Mouse (Mus musculus) limb, embryonic 11.5 days (tissue): ENCODE measurements around the gene Fkbp10. TPM values are rescaled to one million over a fixed set of nuclear protein-coding genes. Genes with fewer than 3 reads are reported as not detected.
A peak's percentile ranks its signal among the peaks of the same experiment; 100 is the strongest.

Experiments
- ATAC-seq: fragments of 200-750 bp; cut with Nextera tagmentation; 2 replicates; pipeline ENCODE4 v1.8.0; 2017; ENCODE audit warnings: low read depth; ENCODE audit not compliant: insufficient number of reproducible peaks, low FRiP score, low TSS enrichment
- DNase-seq: peaks from one replicate; pipeline ENCODE4 v3.0.0-alpha.2; 2015; ENCODE audit warnings: low spot score
- H3K27ac ChIP-seq: fragments of 300-500 bp; sonication (generic); replicated peaks from 2 replicates; pipeline ENCODE4 v1.5.1; 2014; ENCODE audit warnings: low read depth, mild to moderate bottlenecking, low read length
- H3K27me3 ChIP-seq: fragments of 300-500 bp; sonication (generic); 2 replicates; pipeline ENCODE4 v1.6.1; 2014; ENCODE audit warnings: mild to moderate bottlenecking, low read length, mixed read lengths; ENCODE audit not compliant: control insufficient read depth, insufficient read depth
- H3K36me3 ChIP-seq: fragments of 300-500 bp; sonication (generic); 2 replicates; pipeline ENCODE4 v1.6.1; 2014; ENCODE audit warnings: mild to moderate bottlenecking, low read length, moderate library complexity, mixed read lengths; ENCODE audit not compliant: control insufficient read depth, insufficient read depth
- H3K4me1 ChIP-seq: fragments of 300-500 bp; sonication (generic); 2 replicates; pipeline ENCODE4 v1.6.1; 2014; ENCODE audit warnings: low read length, mixed read lengths; ENCODE audit not compliant: control insufficient read depth, insufficient read depth
- H3K4me2 ChIP-seq: fragments of 300-500 bp; sonication (generic); 2 replicates; pipeline ENCODE4 v1.6.1; 2014; ENCODE audit warnings: low read depth, mild to moderate bottlenecking, moderate library complexity; ENCODE audit not compliant: severe bottlenecking
- H3K4me3 ChIP-seq: fragments of 300-500 bp; sonication (generic); 2 replicates; pipeline ENCODE4 v1.5.1; 2014; ENCODE audit warnings: low read depth, low read length
- H3K9ac ChIP-seq: fragments of 300-500 bp; sonication (generic); 2 replicates; pipeline ENCODE4 v1.6.1; 2014; ENCODE audit warnings: mild to moderate bottlenecking, low read length
- H3K9me3 ChIP-seq: fragments of 300-500 bp; sonication (generic); 2 replicates; pipeline ENCODE4 v1.6.1; 2016; ENCODE audit warnings: low read length; ENCODE audit not compliant: control insufficient read depth
- WGBS: fragments of 180-500 bp; shearing (Covaris S2); extraction: QIAGEN DNeasy Blood & Tissue Kit; methylation state at CpG from one replicate; pipeline ENCODE4 v1.1.7; 2014; 5-methylcytosine and 5-hydroxymethylcytosine counted together
- polyA plus RNA-seq: library from polyadenylated mRNA; unstranded; fragments of >200 nt; fragmentation: Nextera tagmentation; extraction: Ambion mirVana; gene quantifications from 2 replicates; pipeline ENCODE4 v1.2.1, GENCODE M21; 2014

Gene Fkbp10
- polyA plus RNA-seq = 81.3 and 85.4 TPM in 2 replicates

- no peaks in the 10 kb centered on the region for H3K9me3 ChIP-seq
- under 1% methylated on average over 31 of the region's 31 CpGs for WGBS
- peak; percentile 63 for ATAC-seq
- peak within 1 kb of the TSS; percentile 72 for H3K4me3 ChIP-seq
- no peaks in the 10 kb centered on the region for H3K27me3 ChIP-seq
- peak within 1 kb of the TSS; percentile 90 for H3K27ac ChIP-seq
- peak within 1 kb of the TSS; percentile 85 for H3K9ac ChIP-seq
- peaks cover 24% of the 10 kb centered on the region for H3K4me1 ChIP-seq
- H3K4me2 ChIP-seq = peak within 1 kb of the TSS; percentile 90
- DNase-seq = peak; percentile 81
- H3K36me3 ChIP-seq = no peaks in the 10 kb centered on the region
Measured at GRCm38 (mm10) chr11:100414914-100415822, at the start of gene Fkbp10. TSS of gene Fkbp10 (plus strand) at chr11:100415697.

- H3K27me3 ChIP-seq = no peaks in the 10 kb centered on the region
- H3K36me3 ChIP-seq = peaks cover 3% of the 10 kb centered on the region; the same call in 1 of the 2 replicates
- H3K4me2 ChIP-seq = no peak overlapping the region
- no peak overlapping the region for H3K4me3 ChIP-seq
- H3K9ac ChIP-seq = no peak overlapping the region
- no peak for ATAC-seq
- no peak for DNase-seq
- no peaks in the 10 kb centered on the region for H3K9me3 ChIP-seq
- WGBS = 62% methylated on average over 7 of the region's 7 CpGs
- no peak overlapping the region for H3K27ac ChIP-seq
- H3K4me1 ChIP-seq = no peaks in the 10 kb centered on the region
Measured at GRCm38 (mm10) chr11:100369145-100369544, 46.4 kb upstream of the Fkbp10 start.

GRCm38 (mm10) chr11:100369822-100370221 lies 45.7 kb upstream of the Fkbp10 start:
- Histone ChIP-seq H3K9me3 (no peaks in the 10 kb centered on the region), H3K27me3 (no peaks in the 10 kb centered on the region), H3K4me1 (no peaks in the 10 kb centered on the region), H3K9ac (no peak overlapping the region), H3K27ac (no peak overlapping the region), H3K36me3 (peaks cover 5% of the 10 kb centered on the region; the same call in 1 of the 2 replicates), H3K4me3 (no peak overlapping the region), H3K4me2 (no peak overlapping the region)
- DNase-seq = no peak
- no peak for ATAC-seq
- WGBS = 71% methylated on average over 8 of the region's 8 CpGs

- Histone ChIP-seq H3K27me3 (no peaks in the 10 kb centered on the region), H3K36me3 (peaks cover 9% of the 10 kb centered on the region; the same call in 1 of the 2 replicates), H3K4me3 (no peak overlapping the region), H3K27ac (no peak overlapping the region), H3K4me1 (no peaks in the 10 kb centered on the region), H3K9me3 (no peaks in the 10 kb centered on the region), H3K4me2 (no peak overlapping the region), H3K9ac (no peak overlapping the region)
- ATAC-seq = no peak
- no peak for DNase-seq
- WGBS = 65% methylated on average over 7 of the region's 8 CpGs
Measured at GRCm38 (mm10) chr11:100371981-100372558, 43.4 kb upstream of the Fkbp10 start.

- no peak overlapping the region for H3K4me3 ChIP-seq
- H3K9ac ChIP-seq = no peak overlapping the region
- peaks cover 9% of the 10 kb centered on the region; the same call in 1 of the 2 replicates for H3K36me3 ChIP-seq
- H3K4me2 ChIP-seq = no peak overlapping the region
- H3K27me3 ChIP-seq = no peaks in the 10 kb centered on the region
- no peaks in the 10 kb centered on the region for H3K4me1 ChIP-seq
- ATAC-seq (no peak), DNase-seq (no peak)
- WGBS = 88% methylated on average over 9 of the region's 9 CpGs
- no peaks in the 10 kb centered on the region for H3K9me3 ChIP-seq
- H3K27ac ChIP-seq = no peak overlapping the region
Measured at GRCm38 (mm10) chr11:100375127-100375526, 40.4 kb upstream of the Fkbp10 start.

GRCm38 (mm10) chr11:100376005-100376404 lies 39.5 kb upstream of the Fkbp10 start:
- Histone ChIP-seq H3K9me3 (no peaks in the 10 kb centered on the region), H3K27me3 (no peaks in the 10 kb centered on the region), H3K4me3 (no peak overlapping the region), H3K36me3 (peaks cover 11% of the 10 kb centered on the region; the same call in 1 of the 2 replicates), H3K9ac (no peak overlapping the region), H3K4me2 (no peak overlapping the region), H3K27ac (no peak overlapping the region), H3K4me1 (no peaks in the 10 kb centered on the region)
- WGBS = 80% methylated on average over 4 of the region's 4 CpGs
- no peak for ATAC-seq
- DNase-seq = no peak

- Histone ChIP-seq H3K9ac (no peak overlapping the region), H3K4me3 (no peak overlapping the region), H3K27ac (no peak overlapping the region), H3K4me2 (no peak overlapping the region), H3K4me1 (no peaks in the 10 kb centered on the region), H3K36me3 (peaks cover 11% of the 10 kb centered on the region; the same call in 1 of the 2 replicates), H3K27me3 (no peaks in the 10 kb centered on the region), H3K9me3 (no peaks in the 10 kb centered on the region)
- ATAC-seq = no peak
- WGBS = 90% methylated on average over 21 of the region's 21 CpGs
- no peak for DNase-seq
Measured at GRCm38 (mm10) chr11:100376746-100377389, 38.6 kb upstream of the Fkbp10 start.

GRCm38 (mm10) chr11:100377989-100378388 lies 37.5 kb upstream of the Fkbp10 start:
- no peak overlapping the region for H3K9ac ChIP-seq
- no peaks in the 10 kb centered on the region for H3K4me1 ChIP-seq
- 95% methylated on average over 14 of the region's 14 CpGs for WGBS
- no peak for ATAC-seq
- peaks cover 11% of the 10 kb centered on the region; the same call in 1 of the 2 replicates for H3K36me3 ChIP-seq
- no peak overlapping the region for H3K4me2 ChIP-seq
- H3K9me3 ChIP-seq = no peaks in the 10 kb centered on the region
- no peak for DNase-seq
- H3K27me3 ChIP-seq = no peaks in the 10 kb centered on the region
- no peak overlapping the region for H3K4me3 ChIP-seq
- H3K27ac ChIP-seq = no peak overlapping the region
